Mouse (Mus musculus): ENCODE measurements around the gene 4930426L09Rik.

The 4930426L09Rik gene

DNA sequence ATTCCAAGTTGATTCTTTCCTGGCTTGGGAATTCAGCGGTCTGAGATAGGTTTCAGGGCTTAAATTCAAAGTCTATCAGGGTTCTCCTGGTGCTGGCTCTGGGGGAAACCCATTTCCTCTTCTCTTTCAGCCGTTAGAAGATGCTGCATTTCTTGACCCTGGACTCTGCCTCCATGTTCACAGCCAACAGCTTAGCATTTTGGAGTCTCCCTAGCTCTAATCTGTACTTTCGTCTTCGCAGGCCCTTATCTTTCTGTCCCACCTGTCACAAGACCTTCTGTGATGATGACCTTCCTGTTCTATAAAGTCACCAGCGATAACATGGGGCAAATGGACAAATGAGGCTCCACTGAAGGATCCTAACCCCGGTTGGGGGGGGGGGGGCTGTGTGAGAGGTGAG, 13.3 kb downstream of the 4930426L09Rik start:
- DNase-seq (ENCODE audit: low spot score in 2 of 2) = no peak

DNA sequence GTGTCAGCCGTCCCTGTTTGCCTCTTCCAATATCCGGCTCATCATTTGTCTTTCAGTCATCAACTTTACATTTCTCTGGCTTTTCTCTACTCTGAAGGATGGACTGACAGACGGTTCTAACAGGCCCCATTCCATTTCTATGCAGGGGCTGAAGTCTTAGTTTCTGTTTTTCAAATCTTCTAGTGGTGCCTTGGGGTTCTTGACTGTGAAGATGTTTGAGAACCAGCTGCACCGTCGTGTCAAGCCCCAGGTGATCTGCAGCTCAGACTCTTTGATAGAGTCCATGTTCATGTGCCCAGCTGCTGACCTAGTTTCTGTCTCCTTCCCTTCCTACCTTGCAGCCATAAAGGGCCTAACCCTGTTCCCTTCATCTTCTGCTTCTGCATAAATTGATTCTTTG, 18.2 kb downstream of the 4930426L09Rik start:
- DNase-seq (ENCODE audit: low spot score in 2 of 2) = no peak

GRCm38 (mm10) chr2:19016839-19017238, 18.7 kb downstream of the 4930426L09Rik start:
- no peak for DNase-seq (ENCODE audit: low spot score in 2 of 2)

DNA sequence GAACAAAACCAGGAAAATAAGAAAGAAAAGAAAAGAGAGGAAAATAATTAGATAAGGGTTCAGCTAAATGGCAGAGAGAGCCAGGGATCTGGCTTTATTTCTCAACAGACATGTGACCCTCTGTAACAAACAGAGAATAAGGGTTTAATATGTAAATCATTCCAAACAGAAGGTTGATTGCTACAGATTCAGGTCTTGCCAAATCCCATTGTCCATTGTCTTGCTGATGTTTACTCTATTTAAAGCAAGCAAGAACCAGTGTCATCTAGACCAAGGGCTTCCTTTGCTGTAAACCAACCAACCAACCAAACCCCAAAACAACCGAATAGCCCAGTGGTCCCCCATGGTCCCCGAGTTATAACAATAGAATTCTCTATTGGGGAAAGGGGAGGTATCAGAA, 19.9 kb downstream of the 4930426L09Rik start:
- DNase-seq (ENCODE audit: low spot score in 2 of 2) = no peak

- no peak for DNase-seq (ENCODE audit: low spot score in 2 of 2)
Measured at GRCm38 (mm10) chr2:19024807-19025206, 26.7 kb downstream of the 4930426L09Rik start.

- DNase-seq (ENCODE audit: low spot score in 2 of 2) = no peak
Measured at GRCm38 (mm10) chr2:19037430-19037829, 39.3 kb downstream of the 4930426L09Rik start.

DNA sequence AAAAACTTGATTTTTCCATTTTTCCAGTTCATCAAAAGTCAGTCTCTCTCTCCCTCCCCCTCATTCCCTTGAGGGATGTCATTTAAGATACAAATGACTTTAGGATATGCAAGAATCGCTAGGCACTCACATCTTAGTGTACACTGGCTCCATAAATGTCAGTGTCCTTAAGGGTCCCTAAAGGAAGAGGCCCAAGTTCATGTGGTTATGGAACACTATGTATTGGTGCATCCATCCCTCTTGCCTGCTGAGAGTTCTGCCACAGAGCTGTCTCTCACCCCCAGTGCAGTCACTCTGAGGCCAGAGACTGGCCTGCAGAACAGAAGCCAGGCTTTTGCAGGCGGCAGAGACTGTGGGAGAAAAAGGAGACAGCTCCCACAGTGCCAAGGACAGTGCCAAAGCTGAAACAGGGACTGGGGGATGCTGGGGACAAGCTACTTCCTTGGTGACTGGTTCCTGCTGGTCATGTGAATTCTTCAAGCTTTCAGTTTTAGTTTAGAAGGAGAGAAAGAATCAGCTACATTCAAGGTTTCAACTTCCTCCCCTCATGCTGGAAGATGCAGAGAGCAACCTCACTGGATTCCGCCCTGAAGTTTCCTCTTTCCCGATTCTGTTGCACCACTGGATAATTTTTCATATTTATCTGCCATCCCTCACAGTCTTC, 39.9 kb downstream of the 4930426L09Rik start:
- no peak for DNase-seq (ENCODE audit: low spot score in 2 of 2)

GRCm38 (mm10) chr2:19048225-19048624, 50.1 kb downstream of the 4930426L09Rik start:
- DNase-seq (ENCODE audit: low spot score in 2 of 2) = no peak

GRCm38 (mm10) chr2:19049341-19049740, 51.2 kb downstream of the 4930426L09Rik start:
- no peak for DNase-seq (ENCODE audit: low spot score in 2 of 2)
